Mouse (Mus musculus) kidney, adult 2 months (tissue): Measurements from ENCODE around the gene Gpr146. TPM values are rescaled to one million over a fixed set of nuclear protein-coding genes. Genes with fewer than 3 reads are reported as not detected.
A peak's percentile ranks its signal among the peaks of the same experiment; 100 is the strongest.

Source experiments
- DNase-seq: peaks from one replicate; pipeline ENCODE4 v3.0.0; 2021
- H3K27ac ChIP-seq: fragments of 200-500 bp; 2 replicates; pipeline ENCODE4 v1.5.1; 2012; ENCODE audit warnings: low read depth, low read length, control low read depth, inconsistent platforms; ENCODE audit not compliant: insufficient read depth
- H3K27me3 ChIP-seq: fragments of 200-500 bp; replicated peaks from 2 replicates; pipeline ENCODE4 v1.6.1; 2012; ENCODE audit warnings: mild to moderate bottlenecking, moderate library complexity, low read length, inconsistent platforms; ENCODE audit not compliant: control insufficient read depth, insufficient read depth
- H3K36me3 ChIP-seq: fragments of 200-500 bp; 2 replicates; pipeline ENCODE4 v1.6.1; 2012; ENCODE audit warnings: mild to moderate bottlenecking, moderate library complexity, low read length, inconsistent platforms; ENCODE audit not compliant: control insufficient read depth, insufficient read depth
- H3K4me1 ChIP-seq: fragments of 200-500 bp; 2 replicates; pipeline ENCODE4 v1.6.1; 2011; ENCODE audit warnings: low read length; ENCODE audit not compliant: control insufficient read depth, insufficient read depth
- H3K4me3 ChIP-seq: fragments of 200-500 bp; 2 replicates; pipeline ENCODE4 v1.5.1; 2011; ENCODE audit warnings: mild to moderate bottlenecking, low read depth, low read length, control low read depth; ENCODE audit not compliant: insufficient read depth
- CTCF ChIP-seq: fragments of 200-500 bp; conservative IDR thresholded peaks from 2 replicates; pipeline ENCODE4 v1.5.1; 2011; ENCODE audit warnings: low read depth, mild to moderate bottlenecking, control low read depth, low read length, moderate library complexity, mixed read lengths; ENCODE audit not compliant: insufficient read depth, insufficient read length
- POLR2A ChIP-seq: fragments of 200-500 bp; IDR thresholded peaks from one replicate; pipeline ENCODE4 v1.6.1; 2011; ENCODE audit warnings: low read depth, low read length, control low read depth
- WGBS: fragments of 180-500 bp; shearing (Covaris S2); methylation state at CpG from one replicate; pipeline ENCODE4 v1.1.7; 2018; 5-methylcytosine and 5-hydroxymethylcytosine counted together
- polyA plus RNA-seq: library from polyadenylated mRNA; depleted of rRNA; stranded (reverse); fragments of >200 nt; gene quantifications from 2 replicates; pipeline ENCODE4 v1.2.3, GENCODE M21; 2012

The Gpr146 gene
- polyA plus RNA-seq, 1 experiment, result 39.1 TPM

- 76% methylated on average over 6 of the region's 6 CpGs for WGBS
- TF ChIP-seq CTCF, result no peak
- TF ChIP-seq POLR2A, result no peak
Measured at GRCm38 (mm10) chr5:139349713-139350112, 27.8 kb upstream of the Gpr146 start.

GRCm38 (mm10) chr5:139351134-139351533 lies 26.4 kb upstream of the Gpr146 start, which contains the start of gene Cox19:
Gene Cox19, minus strand, starts transcription at chr5:139351418.
- Histone ChIP-seq H3K27ac (no peak within 1 kb of the TSS), H3K36me3 (no peaks in the 10 kb centered on the region), H3K4me1 (peaks cover 11% of the 10 kb centered on the region; the same call in 1 of the 2 replicates), H3K4me3 (no peak within 1 kb of the TSS), H3K27me3 (no peaks in the 10 kb centered on the region)
- DNase-seq, result no peak
- 57% methylated on average over 5 of the region's 5 CpGs for WGBS
- TF ChIP-seq POLR2A, result no peak
- no peak for TF ChIP-seq CTCF

More at GRCm38 (mm10) chr5:139349713-139350112, 27.8 kb upstream of the Gpr146 start:
- H3K4me1 ChIP-seq, result peaks cover 16% of the 10 kb centered on the region
- H3K27ac ChIP-seq, result no peak overlapping the region
- no peaks in the 10 kb centered on the region for H3K36me3 ChIP-seq
- DNase-seq, result no peak
- no peaks in the 10 kb centered on the region for H3K27me3 ChIP-seq
- no peak overlapping the region for H3K4me3 ChIP-seq

GRCm38 (mm10) chr5:139351628-139352027 lies 25.9 kb upstream of the Gpr146 start:
- DNase-seq, result no peak
- H3K27ac ChIP-seq, result no peak overlapping the region
- no peak overlapping the region for H3K4me3 ChIP-seq
- WGBS, result 58% methylated on average over 8 of the region's 8 CpGs
- peaks cover 10% of the 10 kb centered on the region; the same call in 1 of the 2 replicates for H3K4me1 ChIP-seq
- H3K27me3 ChIP-seq, result no peaks in the 10 kb centered on the region
- no peak for TF ChIP-seq CTCF
- no peak for TF ChIP-seq POLR2A
- H3K36me3 ChIP-seq, result no peaks in the 10 kb centered on the region

GRCm38 (mm10) chr5:139352317-139352716 lies 25.2 kb upstream of the Gpr146 start, which contains the start of gene Cyp2w1:
Gene Cyp2w1, plus strand, starts transcription at chr5:139352617.
- Histone ChIP-seq H3K4me1 (peaks cover 6% of the 10 kb centered on the region; the same call in 1 of the 2 replicates), H3K27ac (no peak within 1 kb of the TSS), H3K4me3 (no peak within 1 kb of the TSS), H3K27me3 (no peaks in the 10 kb centered on the region), H3K36me3 (no peaks in the 10 kb centered on the region)
- no peak for DNase-seq
- TF ChIP-seq CTCF (no peak), POLR2A (no peak)
- 76% methylated on average over 6 of the region's 6 CpGs for WGBS

- Histone ChIP-seq H3K36me3 (no peaks in the 10 kb centered on the region), H3K27me3 (no peaks in the 10 kb centered on the region), H3K4me1 (no peaks in the 10 kb centered on the region), H3K27ac (no peak overlapping the region), H3K4me3 (no peak overlapping the region)
- no peak for TF ChIP-seq POLR2A
- TF ChIP-seq CTCF, result peak; percentile 41
- no peak for DNase-seq
- WGBS, result 64% methylated on average over 10 of the region's 10 CpGs
Measured at GRCm38 (mm10) chr5:139353496-139353895, 24.0 kb upstream of the Gpr146 start.

- H3K27me3 ChIP-seq, result no peaks in the 10 kb centered on the region
- no peak overlapping the region for H3K27ac ChIP-seq
- H3K4me1 ChIP-seq, result no peaks in the 10 kb centered on the region
- H3K36me3 ChIP-seq, result no peaks in the 10 kb centered on the region
- DNase-seq, result no peak
- TF ChIP-seq POLR2A (no peak), CTCF (no peak)
- H3K4me3 ChIP-seq, result no peak overlapping the region
- WGBS, result 92% methylated on average over 11 of the region's 11 CpGs
Measured at GRCm38 (mm10) chr5:139353946-139354345, 23.6 kb upstream of the Gpr146 start.

GRCm38 (mm10) chr5:139355235-139355772 lies 22.2 kb upstream of the Gpr146 start:
- peak; percentile 92 for DNase-seq
- TF ChIP-seq CTCF, result peak; percentile 99; the same call in 1 of the 2 replicates
- TF ChIP-seq POLR2A, result no peak
- WGBS, result 35% methylated on average over 19 of the region's 19 CpGs
- H3K4me3 ChIP-seq, result no peak overlapping the region
- H3K27ac ChIP-seq, result no peak overlapping the region
- no peaks in the 10 kb centered on the region for H3K4me1 ChIP-seq
- H3K36me3 ChIP-seq, result no peaks in the 10 kb centered on the region
- H3K27me3 ChIP-seq, result no peaks in the 10 kb centered on the region
